ENCODE assay signal across 14 mouse cellular contexts in the genomic region with DNA sequence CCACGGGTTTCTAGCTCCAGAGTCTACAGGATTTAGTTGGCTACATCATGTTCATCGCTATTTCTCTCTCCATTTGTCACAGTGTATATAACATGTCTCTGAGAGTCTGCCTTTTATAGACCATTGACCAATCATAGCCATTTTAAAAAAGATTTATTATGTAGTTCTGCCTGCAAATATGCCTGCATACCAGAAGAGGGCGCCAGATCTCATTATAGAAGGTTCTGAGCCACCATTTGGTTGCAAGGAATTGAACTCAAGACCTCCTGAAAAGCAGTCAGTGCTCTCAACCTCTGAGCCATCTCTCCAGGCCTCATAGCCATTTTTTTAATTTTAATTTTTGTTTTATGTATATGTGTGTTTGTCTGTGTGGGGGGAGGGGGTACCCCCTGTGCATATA.
DNase-seq lines count a peak whose midpoint lies in the region; ATAC-seq and TF ChIP-seq lines count a peak whose summit lies in the region.
"Had no signal": no experiment of that assay in that cellular context is flagged by ENCODE, and none has a peak within 500 bp of the region (broad histone marks: within the 10 kb centered on the region; RNA-seq: fewer than 3 reads in every experiment).

No protein-coding gene starts in this region.

- H3K27me3 ChIP-seq in kidney, postnatal 0 days (ENCODE audit: insufficient read depth, low read length) = no peaks in the 10 kb centered on the region
- H3K27me3 ChIP-seq: liver, embryonic 15.5 days had no signal

- TF ChIP-seq CTCF in kidney, postnatal 0 days (IDR thresholded peaks at IDR 0.05; ENCODE audit: low read depth) = peak; percentile 35

- H3K27ac ChIP-seq in kidney, postnatal 0 days = no peak overlapping the region
- H3K27ac ChIP-seq: liver, embryonic 15.5 days had no signal

- no peak for DNase-seq in kidney, postnatal 0 days (ENCODE audit: low spot score)
- DNase-seq in kidney, postnatal 10 days = no peak
- DNase-seq in 3134 (ENCODE audit: extremely low read depth, insufficient read length, low spot score) = peak; percentile 13
- peak; percentile 17 to 19 for DNase-seq in B cell, adult 2 months
- peak; percentile 70 for DNase-seq in ZHBTc4 (ENCODE audit: low read depth, low spot score)
- no peak for DNase-seq in MN1 (ENCODE audit: low spot score)
- no peak for DNase-seq in ovary, postnatal 36 days (ENCODE audit: low spot score)
- DNase-seq: cerebellum, adult 2 months; embryo, embryonic 11 days; kidney, adult 11 months had no signal

- H3K4me2 ChIP-seq in kidney, postnatal 0 days (ENCODE audit: low read length) = no peak overlapping the region
- H3K4me2 ChIP-seq: liver, embryonic 15.5 days; midbrain, embryonic 11.5 days had no signal

- no peak overlapping the region for H3K9ac ChIP-seq in kidney, postnatal 0 days (ENCODE audit: low read depth, low read length)
- H3K9ac ChIP-seq: liver, embryonic 15.5 days had no signal

- no peaks in the 10 kb centered on the region for H3K36me3 ChIP-seq in kidney, postnatal 0 days (ENCODE audit: insufficient read depth, low read length)
- H3K36me3 ChIP-seq: liver, embryonic 15.5 days had no signal

- H3K9me3 ChIP-seq in kidney, postnatal 0 days (replicated peaks; ENCODE audit: low read length) = no peaks in the 10 kb centered on the region
- H3K9me3 ChIP-seq: liver, embryonic 15.5 days had no signal

- no peaks in the 10 kb centered on the region for H3K4me1 ChIP-seq in kidney, postnatal 0 days (replicated peaks; ENCODE audit: insufficient read depth, low read length)
- H3K4me1 ChIP-seq: liver, embryonic 15.5 days had no signal

- 23% methylated on average over 3 of the region's 3 CpGs for WGBS in kidney, postnatal 0 days

- ATAC-seq in kidney, postnatal 0 days (replicated peaks; ENCODE audit: low FRiP score, low read depth) = no peak
- no peak for ATAC-seq in megakaryocyte-erythroid progenitor cell, adult 5-6 weeks (replicated peaks; ENCODE audit: low FRiP score, low TSS enrichment, poor library complexity, severe bottlenecking)

- no peak overlapping the region for H3K4me3 ChIP-seq in kidney, postnatal 0 days (replicated peaks; ENCODE audit: low read depth, low read length)
- H3K4me3 ChIP-seq: erythroblast, embryonic 14.5 days; liver, embryonic 15.5 days had no signal

Comparison
In these comparisons a context has a peak if more than half of its experiments do, and no peak if none do; other contexts are left out.
1. DNase-seq: peak in 3134 (single experiment), B cell, adult 2 months (2 of 2) and ZHBTc4 (single experiment); none in kidney, postnatal 0 days (single experiment), kidney, postnatal 10 days (single experiment), MN1 (single experiment) and ovary, postnatal 36 days (single experiment).